Mouse (Mus musculus) neural tube, embryonic 12.5 days (tissue): ENCODE data around the gene Osbpl10. TPM values are rescaled to one million over a fixed set of nuclear protein-coding genes. Genes with fewer than 3 reads are reported as not detected.
"Not testable (repeated sequence)": the region's sequence is repeated elsewhere in the genome, so short reads cannot be mapped to it uniquely, and the experiment has no call there.

Experiments used
- ATAC-seq: fragments of 200-750 bp; cut with Nextera tagmentation; 2 replicates; pipeline ENCODE4 v1.8.0; 2017; ENCODE audit warnings: low read depth, mild to moderate bottlenecking, moderate TSS enrichment, moderate library complexity; ENCODE audit not compliant: low FRiP score
- H3K27ac ChIP-seq: fragments of 300-500 bp; sonication (generic); 2 replicates; pipeline ENCODE4 v1.5.1; 2016
- H3K27me3 ChIP-seq: fragments of 300-500 bp; sonication (generic); replicated peaks from 2 replicates; pipeline ENCODE4 v1.6.1; 2016; ENCODE audit warnings: mild to moderate bottlenecking
- H3K36me3 ChIP-seq: fragments of 300-500 bp; sonication (generic); 2 replicates; pipeline ENCODE4 v1.6.1; 2016; ENCODE audit warnings: mild to moderate bottlenecking
- H3K4me1 ChIP-seq: fragments of 300-500 bp; sonication (generic); 2 replicates; pipeline ENCODE4 v1.6.1; 2016
- H3K4me2 ChIP-seq: fragments of 300-500 bp; sonication (generic); replicated peaks from 2 replicates; pipeline ENCODE4 v1.6.1; 2016; ENCODE audit warnings: mild to moderate bottlenecking
- H3K4me3 ChIP-seq: fragments of 300-500 bp; sonication (generic); 2 replicates; pipeline ENCODE4 v1.5.1; 2016
- H3K9ac ChIP-seq: fragments of 300-500 bp; sonication (generic); 2 replicates; pipeline ENCODE4 v1.6.1; 2016; ENCODE audit warnings: mild to moderate bottlenecking
- H3K9me3 ChIP-seq: fragments of 300-500 bp; sonication (generic); 2 replicates; pipeline ENCODE4 v1.6.1; 2016; ENCODE audit warnings: mild to moderate bottlenecking
- WGBS: fragments of 180-500 bp; shearing (Covaris S2); methylation state at CpG from one replicate; pipeline ENCODE4 v1.1.7; 2016; 5-methylcytosine and 5-hydroxymethylcytosine counted together
- polyA plus RNA-seq: library from polyadenylated mRNA; unstranded; fragments of >200 nt; fragmentation: Nextera tagmentation; extraction: Ambion mirVana; gene quantifications from 2 replicates; pipeline ENCODE4 v1.2.1, GENCODE M21; 2016

Gene Osbpl10
- polyA plus RNA-seq, 1 experiment from 2014 or later: 3.5 TPM

- 88% methylated on average over 7 of the region's 7 CpGs for WGBS
- Histone ChIP-seq H3K4me2 (no peak overlapping the region), H3K9ac (no peak overlapping the region), H3K4me1 (no peaks in the 10 kb centered on the region; the same call in 1 of the 2 replicates), H3K27ac (no peak overlapping the region), H3K36me3 (no peaks in the 10 kb centered on the region), H3K4me3 (no peak overlapping the region), H3K9me3 (no peaks in the 10 kb centered on the region; the same call in 1 of the 2 replicates), H3K27me3 (no peaks in the 10 kb centered on the region)
- ATAC-seq: no peak
Measured at GRCm38 (mm10) chr9:115020141-115020540, 41.8 kb downstream of the Osbpl10 start.

- no peak for ATAC-seq
- H3K27me3 ChIP-seq: no peaks in the 10 kb centered on the region
- no peak overlapping the region for H3K4me3 ChIP-seq
- no peak overlapping the region for H3K4me2 ChIP-seq
- H3K36me3 ChIP-seq: no peaks in the 10 kb centered on the region
- no peaks in the 10 kb centered on the region; the same call in 1 of the 2 replicates for H3K4me1 ChIP-seq
- H3K27ac ChIP-seq: no peak overlapping the region
- H3K9me3 ChIP-seq: no peaks in the 10 kb centered on the region
- 87% methylated on average over 2 of the region's 2 CpGs for WGBS
- no peak overlapping the region for H3K9ac ChIP-seq
Measured at GRCm38 (mm10) chr9:115021419-115021818, 43.0 kb downstream of the Osbpl10 start.

GRCm38 (mm10) chr9:115023137-115023536, 44.8 kb downstream of the Osbpl10 start:
- Histone ChIP-seq H3K27ac (no peak overlapping the region), H3K9me3 (no peaks in the 10 kb centered on the region), H3K27me3 (no peaks in the 10 kb centered on the region), H3K4me3 (no peak overlapping the region), H3K36me3 (no peaks in the 10 kb centered on the region), H3K4me1 (no peaks in the 10 kb centered on the region; the same call in 1 of the 2 replicates), H3K9ac (no peak overlapping the region), H3K4me2 (no peak overlapping the region)
- no peak for ATAC-seq
- 85% methylated on average over 3 of the region's 3 CpGs for WGBS

- Histone ChIP-seq H3K27ac (no peak overlapping the region), H3K4me3 (no peak overlapping the region), H3K9me3 (no peaks in the 10 kb centered on the region), H3K4me2 (no peak overlapping the region), H3K9ac (no peak overlapping the region), H3K4me1 (0 out of 2 replicates have a peak, but pooled peaks cover under 1% of the 10 kb centered on the region), H3K36me3 (no peaks in the 10 kb centered on the region), H3K27me3 (no peaks in the 10 kb centered on the region)
- no peak for ATAC-seq
- 93% methylated on average over 10 of the region's 10 CpGs for WGBS
Measured at GRCm38 (mm10) chr9:115023708-115024383, 45.5 kb downstream of the Osbpl10 start.

- Histone ChIP-seq H3K36me3 (no peaks in the 10 kb centered on the region), H3K4me1 (peaks cover 11% of the 10 kb centered on the region), H3K9ac (no peak overlapping the region), H3K27me3 (no peaks in the 10 kb centered on the region), H3K27ac (no peak overlapping the region), H3K9me3 (no peaks in the 10 kb centered on the region), H3K4me2 (0 out of 2 replicates have a peak overlapping the region, but pooled peaks have one; percentile 12), H3K4me3 (no peak overlapping the region)
- WGBS: 0% methylated on average over 3 of the region's 3 CpGs
- peak; percentile 93 for ATAC-seq
Measured at GRCm38 (mm10) chr9:115029307-115029706, 50.9 kb downstream of the Osbpl10 start.

- Histone ChIP-seq H3K9me3 (no peaks in the 10 kb centered on the region), H3K27ac (no peak overlapping the region), H3K4me2 (no peak overlapping the region), H3K27me3 (no peaks in the 10 kb centered on the region; the same call in 1 of the 2 replicates), H3K36me3 (no peaks in the 10 kb centered on the region), H3K9ac (no peak overlapping the region), H3K4me3 (no peak overlapping the region), H3K4me1 (peaks cover 11% of the 10 kb centered on the region)
- WGBS: 43% methylated on average over 4 of the region's 4 CpGs
- ATAC-seq: no peak
Measured at GRCm38 (mm10) chr9:115030581-115030980, 52.2 kb downstream of the Osbpl10 start.

GRCm38 (mm10) chr9:115031046-115031445, 52.7 kb downstream of the Osbpl10 start:
- not testable (repeated sequence) for H3K27me3 ChIP-seq, H3K27ac ChIP-seq, H3K36me3 ChIP-seq, H3K9me3 ChIP-seq, H3K9ac ChIP-seq, ATAC-seq, H3K4me3 ChIP-seq, H3K4me2 ChIP-seq
- H3K4me1 ChIP-seq: peaks cover 11% of the 10 kb centered on the region
- WGBS: 100% methylated on average over 1 of the region's 1 CpGs

GRCm38 (mm10) chr9:115032786-115033185, 54.4 kb downstream of the Osbpl10 start:
- H3K9ac ChIP-seq: no peak overlapping the region
- H3K4me3 ChIP-seq: no peak overlapping the region
- no peak for ATAC-seq
- H3K27ac ChIP-seq: no peak overlapping the region
- peaks cover 4% of the 10 kb centered on the region; the same call in 1 of the 2 replicates for H3K27me3 ChIP-seq
- H3K4me2 ChIP-seq: no peak overlapping the region
- peaks cover 11% of the 10 kb centered on the region for H3K4me1 ChIP-seq
- WGBS: 90% methylated on average over 7 of the region's 7 CpGs
- no peaks in the 10 kb centered on the region for H3K9me3 ChIP-seq
- H3K36me3 ChIP-seq: no peaks in the 10 kb centered on the region

- WGBS: 80% methylated on average over 6 of the region's 6 CpGs
- no peak for ATAC-seq
- no peak overlapping the region for H3K9ac ChIP-seq
- no peaks in the 10 kb centered on the region for H3K9me3 ChIP-seq
- H3K27ac ChIP-seq: no peak overlapping the region
- H3K4me2 ChIP-seq: no peak overlapping the region
- no peaks in the 10 kb centered on the region for H3K36me3 ChIP-seq
- peaks cover 16% of the 10 kb centered on the region for H3K4me1 ChIP-seq
- peaks cover 4% of the 10 kb centered on the region; the same call in 1 of the 2 replicates for H3K27me3 ChIP-seq
- no peak overlapping the region for H3K4me3 ChIP-seq
Measured at GRCm38 (mm10) chr9:115034271-115034670, 55.9 kb downstream of the Osbpl10 start.

GRCm38 (mm10) chr9:115034788-115035187, 56.4 kb downstream of the Osbpl10 start:
- no peak overlapping the region for H3K9ac ChIP-seq
- H3K27me3 ChIP-seq: peaks cover 4% of the 10 kb centered on the region; the same call in 1 of the 2 replicates
- H3K4me2 ChIP-seq: no peak overlapping the region
- no peaks in the 10 kb centered on the region for H3K9me3 ChIP-seq
- H3K4me1 ChIP-seq: peaks cover 16% of the 10 kb centered on the region
- 69% methylated on average over 7 of the region's 7 CpGs for WGBS
- no peaks in the 10 kb centered on the region for H3K36me3 ChIP-seq
- H3K4me3 ChIP-seq: no peak overlapping the region
- ATAC-seq: no peak
- H3K27ac ChIP-seq: no peak overlapping the region

GRCm38 (mm10) chr9:115038215-115038614, 59.8 kb downstream of the Osbpl10 start:
- ATAC-seq: peak; percentile 75
- Histone ChIP-seq H3K4me1 (peaks cover 19% of the 10 kb centered on the region), H3K9me3 (no peaks in the 10 kb centered on the region), H3K9ac (no peak overlapping the region), H3K27me3 (peaks cover 4% of the 10 kb centered on the region; the same call in 1 of the 2 replicates), H3K36me3 (no peaks in the 10 kb centered on the region), H3K27ac (0 out of 2 replicates have a peak overlapping the region, but pooled peaks have one; percentile 20), H3K4me2 (peak overlapping the region; percentile 16; the same call in 1 of the 2 replicates), H3K4me3 (no peak overlapping the region)
- whole genome bisulfite sequencing: 9% methylated on average over 14 of the region's 14 CpGs

- Histone ChIP-seq H3K4me1 (peaks cover 19% of the 10 kb centered on the region), H3K4me2 (peak overlapping the region; percentile 16; the same call in 1 of the 2 replicates), H3K27ac (0 out of 2 replicates have a peak overlapping the region, but pooled peaks have one; percentile 20), H3K9me3 (0 out of 2 replicates have a peak, but pooled peaks cover 2% of the 10 kb centered on the region), H3K36me3 (no peaks in the 10 kb centered on the region), H3K27me3 (peaks cover 4% of the 10 kb centered on the region; the same call in 1 of the 2 replicates), H3K9ac (no peak overlapping the region), H3K4me3 (no peak overlapping the region)
- 61% methylated on average over 9 of the region's 9 CpGs for WGBS
- ATAC-seq: peak; percentile 41
Measured at GRCm38 (mm10) chr9:115038686-115039085, 60.3 kb downstream of the Osbpl10 start.
